Mouse (Mus musculus): Measurements from ENCODE around the gene Hoxa11. TPM values are rescaled to one million over a fixed set of nuclear protein-coding genes. Genes with fewer than 3 reads are reported as not detected.

Gene Hoxa11
- polyA plus RNA-seq, 1 experiment from 2014 or later: not detected

- no peak for ATAC-seq (ENCODE audit: low FRiP score, low TSS enrichment)
- TF ChIP-seq EP300 (optimal IDR thresholded peaks at IDR 0.05) (no peak), CTCF (IDR thresholded peaks at IDR 0.05; ENCODE audit: low read depth) (no peak)
- peak overlapping the region; percentile 58 for H3K4me3 ChIP-seq (ENCODE audit: low read depth, low read length)
- no peaks in the 10 kb centered on the region for H3K36me3 ChIP-seq (ENCODE audit: control insufficient read depth, insufficient read depth, low read length)
- no peak for DNase-seq (ENCODE audit: low spot score)
- H3K27ac ChIP-seq (replicated peaks): no peak overlapping the region
- H3K4me2 ChIP-seq (replicated peaks; ENCODE audit: low read depth): peak overlapping the region; percentile 88
- H3K4me1 ChIP-seq (replicated peaks; ENCODE audit: control insufficient read depth, insufficient read depth): no peaks in the 10 kb centered on the region
- peak overlapping the region; percentile 67 for H3K9ac ChIP-seq (ENCODE audit: low read length)
- WGBS: 28% methylated on average over 12 of the region's 12 CpGs
- no peaks in the 10 kb centered on the region for H3K9me3 ChIP-seq (ENCODE audit: control insufficient read depth, low read length)
- peaks cover 33% of the 10 kb centered on the region; the same call in 1 of the 2 replicates for H3K27me3 ChIP-seq (ENCODE audit: control insufficient read depth, insufficient read depth, low read length)
Measured at GRCm38 (mm10) chr6:52220865-52221310, 24.7 kb downstream of the Hoxa11 start.

- DNase-seq (ENCODE audit: low spot score) (no peak), ATAC-seq (ENCODE audit: low FRiP score, low TSS enrichment) (no peak)
- Histone ChIP-seq H3K9ac (ENCODE audit: low read length) (no peak overlapping the region), H3K27ac (replicated peaks) (peak overlapping the region; percentile 36; the same call in 1 of the 2 replicates), H3K4me2 (replicated peaks; ENCODE audit: low read depth) (peak overlapping the region; percentile 88), H3K9me3 (ENCODE audit: control insufficient read depth, low read length) (no peaks in the 10 kb centered on the region), H3K36me3 (ENCODE audit: control insufficient read depth, insufficient read depth, low read length) (no peaks in the 10 kb centered on the region), H3K27me3 (ENCODE audit: control insufficient read depth, insufficient read depth, low read length) (peaks cover 32% of the 10 kb centered on the region; the same call in 1 of the 2 replicates), H3K4me1 (replicated peaks; ENCODE audit: control insufficient read depth, insufficient read depth) (no peaks in the 10 kb centered on the region), H3K4me3 (ENCODE audit: low read depth, low read length) (peak overlapping the region; percentile 58)
- 46% methylated on average over 32 of the region's 32 CpGs for WGBS
- TF ChIP-seq CTCF (IDR thresholded peaks at IDR 0.05; ENCODE audit: low read depth): no peak
- no peak for TF ChIP-seq EP300 (optimal IDR thresholded peaks at IDR 0.05)
Measured at GRCm38 (mm10) chr6:52220003-52220864, 25.4 kb downstream of the Hoxa11 start.

- Histone ChIP-seq H3K4me1 (replicated peaks; ENCODE audit: control insufficient read depth, insufficient read depth) (no peaks in the 10 kb centered on the region), H3K4me2 (replicated peaks; ENCODE audit: low read depth) (no peak overlapping the region), H3K27ac (replicated peaks) (no peak overlapping the region), H3K36me3 (ENCODE audit: control insufficient read depth, insufficient read depth, low read length) (no peaks in the 10 kb centered on the region), H3K9ac (ENCODE audit: low read length) (no peak overlapping the region), H3K9me3 (ENCODE audit: control insufficient read depth, low read length) (no peaks in the 10 kb centered on the region), H3K27me3 (ENCODE audit: control insufficient read depth, insufficient read depth, low read length) (peaks cover 37% of the 10 kb centered on the region; the same call in 1 of the 2 replicates), H3K4me3 (ENCODE audit: low read depth, low read length) (0 out of 2 replicates have a peak overlapping the region, but pooled peaks have one; percentile 58)
- ATAC-seq (ENCODE audit: low FRiP score, low TSS enrichment) (no peak), DNase-seq (ENCODE audit: low spot score) (no peak)
- TF ChIP-seq CTCF (IDR thresholded peaks at IDR 0.05; ENCODE audit: low read depth) (no peak), EP300 (optimal IDR thresholded peaks at IDR 0.05) (no peak)
- WGBS: 51% methylated on average over 9 of the region's 9 CpGs
Measured at GRCm38 (mm10) chr6:52219234-52219942, 26.2 kb downstream of the Hoxa11 start.

- Histone ChIP-seq H3K27ac (replicated peaks) (no peak overlapping the region), H3K4me2 (replicated peaks; ENCODE audit: low read depth) (peak overlapping the region; percentile 36; the same call in 1 of the 2 replicates), H3K9me3 (ENCODE audit: control insufficient read depth, low read length) (no peaks in the 10 kb centered on the region), H3K27me3 (ENCODE audit: control insufficient read depth, insufficient read depth, low read length) (peaks cover 40% of the 10 kb centered on the region; the same call in 1 of the 2 replicates), H3K9ac (ENCODE audit: low read length) (no peak overlapping the region), H3K36me3 (ENCODE audit: control insufficient read depth, insufficient read depth, low read length) (no peaks in the 10 kb centered on the region), H3K4me3 (ENCODE audit: low read depth, low read length) (no peak overlapping the region), H3K4me1 (replicated peaks; ENCODE audit: control insufficient read depth, insufficient read depth) (no peaks in the 10 kb centered on the region)
- TF ChIP-seq EP300 (optimal IDR thresholded peaks at IDR 0.05) (no peak), CTCF (IDR thresholded peaks at IDR 0.05; ENCODE audit: low read depth) (no peak)
- ATAC-seq (ENCODE audit: low FRiP score, low TSS enrichment): no peak
- WGBS: 24% methylated on average over 14 of the region's 14 CpGs
- DNase-seq (ENCODE audit: low spot score): no peak
Measured at GRCm38 (mm10) chr6:52218643-52219215, 26.9 kb downstream of the Hoxa11 start.

- H3K4me3 ChIP-seq (ENCODE audit: low read depth, low read length): peak overlapping the region; percentile 43
- H3K36me3 ChIP-seq (ENCODE audit: control insufficient read depth, insufficient read depth, low read length): no peaks in the 10 kb centered on the region
- H3K4me2 ChIP-seq (replicated peaks; ENCODE audit: low read depth): peak overlapping the region; percentile 53
- peak overlapping the region; percentile 60; the same call in 1 of the 2 replicates for H3K9ac ChIP-seq (ENCODE audit: low read length)
- peak overlapping the region; percentile 58; the same call in 1 of the 2 replicates for H3K27ac ChIP-seq (replicated peaks)
- 14% methylated on average over 23 of the region's 23 CpGs for WGBS
- no peak for TF ChIP-seq EP300 (optimal IDR thresholded peaks at IDR 0.05)
- DNase-seq (ENCODE audit: low spot score) (no peak), ATAC-seq (ENCODE audit: low FRiP score, low TSS enrichment) (no peak)
- H3K4me1 ChIP-seq (replicated peaks; ENCODE audit: control insufficient read depth, insufficient read depth): no peaks in the 10 kb centered on the region
- no peaks in the 10 kb centered on the region for H3K9me3 ChIP-seq (ENCODE audit: control insufficient read depth, low read length)
- H3K27me3 ChIP-seq (ENCODE audit: control insufficient read depth, insufficient read depth, low read length): peaks cover 37% of the 10 kb centered on the region; the same call in 1 of the 2 replicates
Measured at GRCm38 (mm10) chr6:52217895-52218642, 27.5 kb downstream of the Hoxa11 start.
